Mouse (Mus musculus): ENCODE data around the gene Rfc5. TPM values are rescaled to one million over a fixed set of nuclear protein-coding genes. Genes with fewer than 3 reads are reported as not detected.
"Not testable (repeated sequence)": the region's sequence is repeated elsewhere in the genome, so short reads cannot be mapped to it uniquely, and the experiment has no call there.

Gene Rfc5
- polyA plus RNA-seq, 1 experiment from 2014 or later: 123 TPM

- ATAC-seq (replicated peaks; ENCODE audit: low FRiP score): no peak
- Histone ChIP-seq H3K9ac (ENCODE audit: low read length) (no peak overlapping the region), H3K4me3 (ENCODE audit: low read depth, low read length) (no peak overlapping the region), H3K4me2 (ENCODE audit: low read depth, low read length, severe bottlenecking) (no peak overlapping the region), H3K27me3 (ENCODE audit: control insufficient read depth, insufficient read depth, low read length) (no peaks in the 10 kb centered on the region), H3K4me1 (replicated peaks; ENCODE audit: control insufficient read depth, insufficient read depth, low read length) (peaks cover 3% of the 10 kb centered on the region; the same call in 1 of the 2 replicates), H3K27ac (ENCODE audit: low read depth, low read length) (no peak overlapping the region), H3K9me3 (ENCODE audit: control insufficient read depth, low read length) (no peaks in the 10 kb centered on the region), H3K36me3 (ENCODE audit: control insufficient read depth, insufficient read depth, low read length) (peaks cover 13% of the 10 kb centered on the region; the same call in 1 of the 2 replicates)
- WGBS: 82% methylated on average over 12 of the region's 12 CpGs
- no peak for DNase-seq (ENCODE audit: low spot score)
These were observed 5.6 kb downstream of the Rfc5 start for GRCm38 (mm10) chr5:117383198-117383597.

GRCm38 (mm10) chr5:117381785-117382184, 7.1 kb downstream of the Rfc5 start:
- Histone ChIP-seq H3K4me1 (replicated peaks; ENCODE audit: control insufficient read depth, insufficient read depth, low read length) (no peaks in the 10 kb centered on the region), H3K27ac (ENCODE audit: low read depth, low read length) (no peak overlapping the region), H3K36me3 (ENCODE audit: control insufficient read depth, insufficient read depth, low read length) (peaks cover 13% of the 10 kb centered on the region; the same call in 1 of the 2 replicates), H3K9me3 (ENCODE audit: control insufficient read depth, low read length) (no peaks in the 10 kb centered on the region), H3K4me3 (ENCODE audit: low read depth, low read length) (no peak overlapping the region), H3K9ac (ENCODE audit: low read length) (no peak overlapping the region), H3K27me3 (ENCODE audit: control insufficient read depth, insufficient read depth, low read length) (no peaks in the 10 kb centered on the region), H3K4me2 (ENCODE audit: low read depth, low read length, severe bottlenecking) (no peak overlapping the region)
- no peak for ATAC-seq (replicated peaks; ENCODE audit: low FRiP score)
- no peak for DNase-seq (ENCODE audit: low spot score)
- 82% methylated on average over 7 of the region's 7 CpGs for WGBS

GRCm38 (mm10) chr5:117380199-117380598, 8.6 kb downstream of the Rfc5 start:
- WGBS: 90% methylated on average over 4 of the region's 4 CpGs

GRCm38 (mm10) chr5:117377731-117378130, 11.1 kb downstream of the Rfc5 start:
- H3K9ac ChIP-seq (ENCODE audit: low read length); H3K36me3 ChIP-seq (ENCODE audit: control insufficient read depth, insufficient read depth, low read length); H3K27me3 ChIP-seq (ENCODE audit: control insufficient read depth, insufficient read depth, low read length); H3K4me3 ChIP-seq (ENCODE audit: low read depth, low read length); H3K27ac ChIP-seq (ENCODE audit: low read depth, low read length); H3K4me1 ChIP-seq (replicated peaks; ENCODE audit: control insufficient read depth, insufficient read depth, low read length); H3K9me3 ChIP-seq (ENCODE audit: control insufficient read depth, low read length); ATAC-seq (replicated peaks; ENCODE audit: low FRiP score); H3K4me2 ChIP-seq (ENCODE audit: low read depth, low read length, severe bottlenecking); DNase-seq (ENCODE audit: low spot score): not testable (repeated sequence)
- 97% methylated on average over 14 of the region's 14 CpGs for WGBS

More at GRCm38 (mm10) chr5:117380199-117380598, 8.6 kb downstream of the Rfc5 start:
- DNase-seq (ENCODE audit: low spot score): no peak
- H3K4me3 ChIP-seq (ENCODE audit: low read depth, low read length): no peak overlapping the region
- H3K9me3 ChIP-seq (ENCODE audit: control insufficient read depth, low read length): no peaks in the 10 kb centered on the region
- no peaks in the 10 kb centered on the region for H3K27me3 ChIP-seq (ENCODE audit: control insufficient read depth, insufficient read depth, low read length)
- no peak overlapping the region for H3K9ac ChIP-seq (ENCODE audit: low read length)
- peaks cover 13% of the 10 kb centered on the region; the same call in 1 of the 2 replicates for H3K36me3 ChIP-seq (ENCODE audit: control insufficient read depth, insufficient read depth, low read length)
- ATAC-seq (replicated peaks; ENCODE audit: low FRiP score): no peak
- H3K27ac ChIP-seq (ENCODE audit: low read depth, low read length): no peak overlapping the region
- no peaks in the 10 kb centered on the region for H3K4me1 ChIP-seq (replicated peaks; ENCODE audit: control insufficient read depth, insufficient read depth, low read length)
- H3K4me2 ChIP-seq (ENCODE audit: low read depth, low read length, severe bottlenecking): no peak overlapping the region

GRCm38 (mm10) chr5:117376331-117376761, 12.5 kb downstream of the Rfc5 start:
- Histone ChIP-seq H3K4me3 (ENCODE audit: low read depth, low read length) (no peak overlapping the region), H3K4me2 (ENCODE audit: low read depth, low read length, severe bottlenecking) (no peak overlapping the region), H3K4me1 (replicated peaks; ENCODE audit: control insufficient read depth, insufficient read depth, low read length) (no peaks in the 10 kb centered on the region), H3K27me3 (ENCODE audit: control insufficient read depth, insufficient read depth, low read length) (no peaks in the 10 kb centered on the region), H3K9ac (ENCODE audit: low read length) (no peak overlapping the region), H3K9me3 (ENCODE audit: control insufficient read depth, low read length) (no peaks in the 10 kb centered on the region), H3K27ac (ENCODE audit: low read depth, low read length) (no peak overlapping the region), H3K36me3 (ENCODE audit: control insufficient read depth, insufficient read depth, low read length) (peaks cover 3% of the 10 kb centered on the region; the same call in 1 of the 2 replicates)
- WGBS: 85% methylated on average over 11 of the region's 11 CpGs
- DNase-seq (ENCODE audit: low spot score) (no peak), ATAC-seq (replicated peaks; ENCODE audit: low FRiP score) (no peak)

- no peak for ATAC-seq (replicated peaks; ENCODE audit: low FRiP score)
- H3K36me3 ChIP-seq (ENCODE audit: control insufficient read depth, insufficient read depth, low read length): no peaks in the 10 kb centered on the region; the same call in 1 of the 2 replicates
- WGBS: 90% methylated on average over 7 of the region's 7 CpGs
These were observed 14.3 kb downstream of the Rfc5 start for GRCm38 (mm10) chr5:117374372-117375049.

GRCm38 (mm10) chr5:117373418-117373817, 15.4 kb downstream of the Rfc5 start:
- DNase-seq (ENCODE audit: low spot score) (no peak), ATAC-seq (replicated peaks; ENCODE audit: low FRiP score) (no peak)
- no peak overlapping the region for H3K27ac ChIP-seq (ENCODE audit: low read depth, low read length)
- no peak overlapping the region for H3K9ac ChIP-seq (ENCODE audit: low read length)
- WGBS: 92% methylated on average over 9 of the region's 9 CpGs
- no peaks in the 10 kb centered on the region for H3K27me3 ChIP-seq (ENCODE audit: control insufficient read depth, insufficient read depth, low read length)
- H3K4me1 ChIP-seq (replicated peaks; ENCODE audit: control insufficient read depth, insufficient read depth, low read length): no peaks in the 10 kb centered on the region
- no peaks in the 10 kb centered on the region for H3K9me3 ChIP-seq (ENCODE audit: control insufficient read depth, low read length)
- no peaks in the 10 kb centered on the region; the same call in 1 of the 2 replicates for H3K36me3 ChIP-seq (ENCODE audit: control insufficient read depth, insufficient read depth, low read length)
- no peak overlapping the region for H3K4me2 ChIP-seq (ENCODE audit: low read depth, low read length, severe bottlenecking)
- no peak overlapping the region for H3K4me3 ChIP-seq (ENCODE audit: low read depth, low read length)

More at GRCm38 (mm10) chr5:117374372-117375049, 14.3 kb downstream of the Rfc5 start:
- Histone ChIP-seq H3K4me3 (ENCODE audit: low read depth, low read length) (no peak overlapping the region), H3K9ac (ENCODE audit: low read length) (no peak overlapping the region), H3K9me3 (ENCODE audit: control insufficient read depth, low read length) (no peaks in the 10 kb centered on the region), H3K27ac (ENCODE audit: low read depth, low read length) (no peak overlapping the region), H3K4me1 (replicated peaks; ENCODE audit: control insufficient read depth, insufficient read depth, low read length) (no peaks in the 10 kb centered on the region), H3K4me2 (ENCODE audit: low read depth, low read length, severe bottlenecking) (no peak overlapping the region), H3K27me3 (ENCODE audit: control insufficient read depth, insufficient read depth, low read length) (no peaks in the 10 kb centered on the region)
- no peak for DNase-seq (ENCODE audit: low spot score)

GRCm38 (mm10) chr5:117370592-117370991, 18.3 kb downstream of the Rfc5 start:
- H3K9ac ChIP-seq (ENCODE audit: low read length): no peak overlapping the region
- no peaks in the 10 kb centered on the region for H3K9me3 ChIP-seq (ENCODE audit: control insufficient read depth, low read length)
- DNase-seq (ENCODE audit: low spot score): no peak
- 93% methylated on average over 10 of the region's 10 CpGs for WGBS
- no peak overlapping the region for H3K4me2 ChIP-seq (ENCODE audit: low read depth, low read length, severe bottlenecking)
- ATAC-seq (replicated peaks; ENCODE audit: low FRiP score): no peak
- H3K4me3 ChIP-seq (ENCODE audit: low read depth, low read length): no peak overlapping the region
- H3K4me1 ChIP-seq (replicated peaks; ENCODE audit: control insufficient read depth, insufficient read depth, low read length): no peaks in the 10 kb centered on the region
- no peaks in the 10 kb centered on the region for H3K27me3 ChIP-seq (ENCODE audit: control insufficient read depth, insufficient read depth, low read length)
- H3K36me3 ChIP-seq (ENCODE audit: control insufficient read depth, insufficient read depth, low read length): no peaks in the 10 kb centered on the region; the same call in 1 of the 2 replicates
- no peak overlapping the region for H3K27ac ChIP-seq (ENCODE audit: low read depth, low read length)

GRCm38 (mm10) chr5:117367206-117367605, 21.6 kb downstream of the Rfc5 start:
- H3K4me1 ChIP-seq (replicated peaks; ENCODE audit: control insufficient read depth, insufficient read depth, low read length): no peaks in the 10 kb centered on the region
- WGBS: 57% methylated on average over 8 of the region's 8 CpGs
- H3K4me2 ChIP-seq (ENCODE audit: low read depth, low read length, severe bottlenecking): no peak overlapping the region
- ATAC-seq (replicated peaks; ENCODE audit: low FRiP score) (no peak), DNase-seq (ENCODE audit: low spot score) (no peak)
- H3K4me3 ChIP-seq (ENCODE audit: low read depth, low read length): no peak overlapping the region
- no peaks in the 10 kb centered on the region for H3K9me3 ChIP-seq (ENCODE audit: control insufficient read depth, low read length)
- H3K27ac ChIP-seq (ENCODE audit: low read depth, low read length): no peak overlapping the region
- no peak overlapping the region for H3K9ac ChIP-seq (ENCODE audit: low read length)
- H3K27me3 ChIP-seq (ENCODE audit: control insufficient read depth, insufficient read depth, low read length): no peaks in the 10 kb centered on the region
- H3K36me3 ChIP-seq (ENCODE audit: control insufficient read depth, insufficient read depth, low read length): no peaks in the 10 kb centered on the region; the same call in 1 of the 2 replicates

Data from forebrain, embryonic 11.5 days (tissue).